Mouse (Mus musculus) megakaryocyte, embryonic 14.5 days (primary cell): ENCODE measurements around the gene Ttc7b.

ENCODE experiments used
- FLI1 ChIP-seq: IDR thresholded peaks from 2 replicates; pipeline ENCODE4 v1.6.1; 2012; ENCODE audit warnings: low read length, inconsistent platforms, mixed read lengths
- GATA1 ChIP-seq: IDR thresholded peaks from 3 replicates; pipeline ENCODE4 v1.6.1; 2012; ENCODE audit warnings: mixed read lengths, low read length, inconsistent platforms, borderline replicate concordance

- TF ChIP-seq GATA1: no peak
- no peak for TF ChIP-seq FLI1
These were observed 193.9 kb downstream of the Ttc7b start for GRCm38 (mm10) chr12:100326732-100327131.
